Mouse (Mus musculus) bone marrow macrophage, adult 2 months (primary cell): ENCODE data around the gene Chtop. TPM values are rescaled to one million over a fixed set of nuclear protein-coding genes. Genes with fewer than 3 reads are reported as not detected.

Experiments used
- H3K27ac ChIP-seq: 2 replicates; pipeline ENCODE4 v1.5.1; 2012; ENCODE audit warnings: low read depth, low read length; ENCODE audit not compliant: insufficient read depth
- H3K4me1 ChIP-seq: 2 replicates; pipeline ENCODE4 v1.6.1; 2012; ENCODE audit warnings: low read length; ENCODE audit not compliant: control insufficient read depth, insufficient read depth
- H3K4me3 ChIP-seq: 2 replicates; pipeline ENCODE4 v1.5.1; 2012; ENCODE audit warnings: mild to moderate bottlenecking, low read length, moderate library complexity; ENCODE audit not compliant: insufficient read depth
- CTCF ChIP-seq: IDR thresholded peaks from 2 replicates; pipeline ENCODE4 v1.5.1; 2012; ENCODE audit warnings: low read depth, mild to moderate bottlenecking, low read length, moderate library complexity
- POLR2A ChIP-seq: IDR thresholded peaks from 2 replicates; pipeline ENCODE4 v1.6.1; 2012; ENCODE audit warnings: mild to moderate bottlenecking, low read depth, low read length, borderline replicate concordance
- polyA plus RNA-seq: library from polyadenylated mRNA; stranded (reverse); fragments of >200 nt; gene quantifications from 2 replicates; pipeline ENCODE4 v1.2.4, GENCODE M21; 2012; ENCODE audit not compliant: missing spikeins, insufficient read depth, insufficient read length

Gene Chtop
- polyA plus RNA-seq, 1 experiment = 56.9 TPM

DNA sequence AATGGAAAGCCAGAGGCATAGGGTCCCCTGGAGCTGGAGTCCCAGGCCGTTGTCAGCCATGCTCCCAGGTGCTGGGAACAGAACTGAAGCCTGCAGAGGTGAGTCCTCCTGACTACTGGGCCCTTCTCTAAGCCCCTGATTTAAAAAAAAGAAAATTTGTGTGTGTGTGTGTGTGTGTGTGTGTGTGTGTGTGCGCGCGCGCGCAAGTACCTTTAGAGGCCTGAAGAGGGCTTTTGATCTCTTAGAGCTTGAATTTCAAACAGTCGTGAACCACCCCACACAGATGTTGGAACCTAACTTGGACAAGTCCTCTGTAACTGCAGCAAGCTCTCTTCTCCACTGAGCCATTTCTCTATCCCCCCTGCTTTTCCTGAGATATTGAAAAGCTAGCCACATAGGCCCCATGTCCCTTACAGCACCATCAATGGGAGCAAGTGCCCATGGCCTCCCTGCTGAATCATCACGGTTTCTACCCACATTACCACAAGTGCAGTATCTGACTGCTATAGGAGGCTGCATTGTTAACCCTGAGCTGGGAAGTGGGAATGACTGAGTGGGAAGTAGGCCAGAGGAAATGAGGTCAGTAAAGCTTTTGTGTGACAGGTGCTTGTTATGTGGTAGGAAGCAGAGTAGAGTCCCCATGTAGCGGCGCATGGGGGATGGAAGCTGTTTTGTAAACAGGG lies 41.5 kb downstream of the Chtop start:
- TF ChIP-seq POLR2A (no peak), CTCF (no peak)
- H3K4me3 ChIP-seq = no peak overlapping the region
- no peak overlapping the region for H3K27ac ChIP-seq
- peaks cover 3% of the 10 kb centered on the region for H3K4me1 ChIP-seq

DNA sequence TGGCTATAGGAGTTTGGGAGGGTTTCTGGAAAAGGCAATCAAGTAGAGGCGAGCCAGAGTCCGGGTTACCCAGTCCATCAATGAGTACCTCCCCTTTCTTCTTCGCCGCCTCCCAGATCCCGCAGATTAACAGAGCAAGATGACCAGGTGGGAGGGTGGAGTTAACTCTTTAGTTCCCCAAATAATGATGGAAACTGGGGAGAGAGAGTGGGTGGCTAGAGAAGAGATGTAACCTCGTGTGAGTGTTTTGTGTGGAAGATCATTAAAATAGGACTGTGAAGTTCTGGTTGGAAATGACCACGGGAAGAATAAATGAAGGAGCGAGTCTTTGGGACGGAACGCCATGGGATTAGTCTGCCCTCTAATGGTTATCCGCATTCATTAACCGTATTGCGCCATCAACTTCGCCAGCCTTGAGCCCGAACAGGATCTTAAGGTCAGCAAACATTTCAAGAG lies 43.0 kb downstream of the Chtop start:
- Histone ChIP-seq H3K4me3 (peak overlapping the region; percentile 34), H3K27ac (no peak overlapping the region), H3K4me1 (no peaks in the 10 kb centered on the region)
- TF ChIP-seq POLR2A = no peak
- 0 out of 2 replicates have a peak, but pooled peaks have one; percentile 27 for TF ChIP-seq CTCF

DNA sequence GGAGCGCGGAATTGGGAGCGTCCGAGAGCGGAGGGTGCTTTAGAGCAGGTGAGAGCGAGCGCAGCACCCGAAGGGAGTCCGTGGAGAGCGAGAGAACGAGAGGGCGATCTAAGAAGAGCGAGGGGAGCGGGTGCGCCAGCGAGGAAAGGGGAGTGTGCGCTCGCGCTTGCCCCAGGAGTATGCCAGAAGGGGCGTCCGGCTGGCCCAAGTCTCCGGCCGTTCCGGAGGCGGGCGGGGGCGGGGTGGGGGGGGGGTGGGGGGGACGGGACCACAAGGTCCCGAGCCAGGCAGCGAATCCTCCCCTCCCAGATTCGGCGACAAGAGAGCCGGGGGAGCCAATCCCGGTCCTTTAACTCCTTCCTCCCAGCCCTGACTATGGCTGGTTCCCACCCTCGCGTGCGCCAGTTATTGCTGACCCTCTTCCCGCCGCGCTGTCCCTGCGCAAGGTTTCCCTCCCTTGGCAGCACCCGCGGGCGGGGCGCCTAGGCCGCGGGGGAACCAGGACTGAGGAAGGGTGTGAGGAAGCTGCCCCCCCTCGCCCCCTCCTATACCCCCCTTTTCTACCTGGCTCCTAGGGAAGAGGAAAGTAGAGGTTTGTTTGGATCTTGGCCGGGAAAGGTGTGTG lies 43.5 kb downstream of the Chtop start, which contains the start of gene Npr1:
Npr1 (minus strand) TSS at position 181 of the 625 bp plus-strand sequence.
- TF ChIP-seq POLR2A (no peak), CTCF (no peak)
- H3K4me1 ChIP-seq = no peaks in the 10 kb centered on the region
- H3K4me3 ChIP-seq = peak within 1 kb of the TSS; percentile 57
- no peak within 1 kb of the TSS for H3K27ac ChIP-seq

DNA sequence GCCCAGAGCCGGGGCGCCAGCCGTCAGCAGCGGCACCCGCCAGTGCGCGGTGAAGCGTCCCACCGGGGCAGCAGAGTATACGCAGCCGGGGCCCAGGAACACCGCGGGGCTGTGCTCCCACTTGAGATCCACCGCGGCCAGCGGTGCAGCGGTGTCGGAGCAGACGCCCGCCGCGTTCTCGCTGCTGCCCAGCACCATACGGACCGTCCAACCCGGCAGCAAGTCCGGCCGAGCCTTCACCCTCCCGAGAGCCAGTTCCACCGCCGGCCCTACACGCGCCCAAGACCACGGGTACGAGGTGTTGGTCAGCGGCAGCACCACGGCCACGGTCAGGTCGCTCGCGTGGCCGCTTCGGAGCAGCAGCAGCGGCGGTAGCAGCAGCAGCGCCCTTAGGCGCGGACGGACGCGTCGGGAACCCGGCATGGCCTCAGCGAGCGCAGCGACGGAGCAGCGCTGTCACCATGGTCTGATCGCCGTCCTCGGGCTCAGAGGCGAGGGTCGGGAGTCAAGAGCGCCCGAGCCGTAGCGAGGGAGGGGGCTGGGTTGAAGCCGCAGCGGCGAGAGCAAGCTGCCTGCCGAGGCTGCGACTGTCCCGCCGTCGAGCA lies 44.1 kb downstream of the Chtop start:
- Histone ChIP-seq H3K4me3 (peak overlapping the region; percentile 57), H3K27ac (no peak overlapping the region), H3K4me1 (peaks cover 5% of the 10 kb centered on the region)
- TF ChIP-seq POLR2A (no peak), CTCF (no peak)

DNA sequence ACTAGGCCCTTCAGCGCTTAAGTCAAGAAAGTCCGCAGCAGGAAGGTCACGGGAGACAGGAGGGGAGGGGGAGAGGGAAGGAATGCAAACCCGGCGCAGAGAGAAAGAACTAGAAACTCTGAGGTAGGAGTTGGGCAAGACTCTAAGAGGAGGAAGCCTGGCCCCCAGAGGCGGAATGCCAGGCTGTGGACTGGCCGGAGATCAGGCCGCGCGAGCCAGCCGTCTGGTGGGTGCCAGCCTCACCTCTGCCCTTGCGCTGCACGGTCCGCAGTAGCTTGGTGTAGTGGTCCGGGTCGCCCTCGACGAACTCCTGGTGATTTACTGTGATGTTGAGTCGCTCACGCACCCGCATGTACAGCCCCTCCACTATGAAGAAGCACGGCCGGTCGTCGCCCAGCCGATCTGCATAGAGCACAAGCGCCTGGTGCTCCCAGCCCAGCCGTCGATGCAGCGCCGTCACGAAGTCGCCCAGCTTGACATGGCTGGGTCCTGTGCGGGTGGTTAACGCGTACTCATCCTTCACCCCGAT lies 44.7 kb downstream of the Chtop start:
- H3K4me1 ChIP-seq = peaks cover 10% of the 10 kb centered on the region
- peak overlapping the region; percentile 57 for H3K4me3 ChIP-seq
- H3K27ac ChIP-seq = no peak overlapping the region
- TF ChIP-seq POLR2A = no peak
- TF ChIP-seq CTCF = no peak

DNA sequence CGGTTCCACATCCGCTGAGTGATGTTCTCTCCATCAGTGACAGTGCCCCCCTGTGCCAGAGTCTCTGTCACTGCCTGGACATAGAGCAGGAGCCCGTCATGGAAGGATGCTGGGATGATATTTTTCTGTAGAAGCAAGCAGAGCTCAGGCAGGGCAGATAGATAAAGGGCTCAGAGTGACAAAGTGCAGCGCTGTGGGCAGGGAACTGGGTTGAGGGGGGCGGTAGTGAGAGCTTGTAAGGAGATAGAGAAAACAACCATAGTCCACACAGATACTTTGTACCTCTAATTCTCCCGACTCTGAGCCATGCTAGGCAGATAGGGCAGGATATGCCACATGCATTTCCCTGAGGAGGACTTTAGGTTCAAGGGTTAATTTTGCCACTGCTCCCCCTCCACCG lies 46.7 kb downstream of the Chtop start:
- peaks cover 19% of the 10 kb centered on the region for H3K4me1 ChIP-seq
- H3K27ac ChIP-seq = no peak overlapping the region
- TF ChIP-seq POLR2A = no peak
- no peak for TF ChIP-seq CTCF
- H3K4me3 ChIP-seq = no peak overlapping the region

DNA sequence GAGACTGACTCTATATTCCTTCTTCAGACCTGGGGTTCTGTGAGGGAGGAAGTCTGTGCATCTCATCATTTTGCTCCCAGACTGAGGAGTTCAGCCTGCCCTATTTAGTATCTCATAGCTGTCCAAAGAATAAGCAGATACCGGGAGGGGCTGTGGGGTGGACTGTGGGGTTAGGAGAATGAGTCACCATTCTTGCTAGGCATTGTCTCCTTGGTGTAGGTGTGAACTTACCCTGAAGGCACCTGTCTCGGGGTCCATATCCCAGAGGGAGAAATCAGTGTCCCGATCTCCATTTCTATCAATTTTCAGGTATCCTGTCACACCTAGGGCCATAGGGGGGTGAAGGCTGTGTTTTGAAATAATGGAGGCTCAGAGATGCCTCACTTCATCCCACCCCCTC lies 47.4 kb downstream of the Chtop start:
- no peak overlapping the region for H3K27ac ChIP-seq
- H3K4me3 ChIP-seq = no peak overlapping the region
- peaks cover 19% of the 10 kb centered on the region for H3K4me1 ChIP-seq
- TF ChIP-seq POLR2A = no peak
- TF ChIP-seq CTCF = no peak

DNA sequence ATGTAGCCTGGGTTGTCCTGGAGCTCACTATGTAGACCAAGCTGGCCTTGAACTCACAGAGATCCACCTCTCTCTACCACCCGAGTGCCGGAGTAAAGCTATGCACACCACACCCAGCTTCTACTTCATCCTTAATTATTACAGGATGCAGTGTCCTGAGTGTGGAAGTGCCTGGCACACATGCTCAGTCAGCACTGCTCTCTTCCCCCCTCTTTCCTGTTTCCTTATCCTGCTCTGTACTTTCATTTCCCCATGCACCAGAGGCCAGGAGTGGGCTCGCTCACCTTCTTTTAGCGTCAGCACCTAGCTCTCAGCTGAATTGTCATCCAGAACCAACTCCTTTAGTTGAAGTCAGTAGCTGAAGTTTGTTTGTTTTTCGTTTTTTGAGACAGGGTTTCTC lies 49.0 kb downstream of the Chtop start:
- H3K27ac ChIP-seq = no peak overlapping the region
- H3K4me1 ChIP-seq = peaks cover 19% of the 10 kb centered on the region
- H3K4me3 ChIP-seq = no peak overlapping the region
- TF ChIP-seq CTCF (no peak), POLR2A (no peak)

DNA sequence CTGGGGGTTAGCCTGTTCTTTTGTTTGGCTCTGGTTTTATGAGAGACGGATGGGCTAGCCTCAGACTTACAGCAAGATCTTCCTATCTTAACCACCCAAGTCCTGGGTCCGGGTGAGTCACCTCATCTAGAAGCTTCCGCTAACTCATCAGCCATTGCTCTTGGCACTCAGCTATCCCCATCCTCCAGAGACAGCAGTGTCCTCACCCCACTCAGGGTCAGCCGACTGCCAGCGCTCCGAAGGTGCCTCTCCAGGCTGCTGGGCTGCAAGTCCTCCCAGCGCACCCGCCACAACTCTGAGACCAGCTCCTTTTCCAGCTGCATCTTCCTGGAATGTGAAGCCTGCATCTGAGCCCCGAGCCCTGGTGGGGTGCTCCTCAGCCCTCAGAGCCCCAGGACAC lies 49.6 kb downstream of the Chtop start:
- H3K27ac ChIP-seq = no peak overlapping the region
- peaks cover 19% of the 10 kb centered on the region for H3K4me1 ChIP-seq
- H3K4me3 ChIP-seq = no peak overlapping the region

DNA sequence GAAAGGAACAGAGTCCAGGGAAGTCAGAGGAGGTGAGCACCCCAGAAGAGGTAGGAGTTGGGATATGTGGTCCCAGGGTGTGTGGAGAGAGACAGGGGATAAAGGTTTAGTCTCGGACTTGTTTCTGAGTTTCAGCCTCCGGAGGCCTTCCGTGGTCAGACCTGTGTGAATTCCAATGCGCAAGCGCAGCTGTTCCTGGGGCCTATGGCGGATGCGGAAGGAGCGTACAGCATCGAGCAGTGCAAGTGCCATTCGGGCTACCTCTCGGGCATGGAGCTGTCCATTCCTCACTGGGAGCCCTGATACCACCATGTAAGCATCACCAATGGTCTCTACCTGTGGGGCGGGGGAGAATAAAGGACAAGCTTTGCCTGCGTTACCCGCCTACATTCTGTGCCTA lies 54.4 kb downstream of the Chtop start:
- Histone ChIP-seq H3K4me3 (no peak overlapping the region), H3K4me1 (peaks cover 16% of the 10 kb centered on the region), H3K27ac (no peak overlapping the region)
- no peak for TF ChIP-seq CTCF
- TF ChIP-seq POLR2A = no peak

More for the DNA sequence above, 49.6 kb downstream of the Chtop start:
- TF ChIP-seq POLR2A (no peak), CTCF (no peak)
